Comparison of ENCODE assay signal across 24 mouse cellular contexts in the genomic region with DNA sequence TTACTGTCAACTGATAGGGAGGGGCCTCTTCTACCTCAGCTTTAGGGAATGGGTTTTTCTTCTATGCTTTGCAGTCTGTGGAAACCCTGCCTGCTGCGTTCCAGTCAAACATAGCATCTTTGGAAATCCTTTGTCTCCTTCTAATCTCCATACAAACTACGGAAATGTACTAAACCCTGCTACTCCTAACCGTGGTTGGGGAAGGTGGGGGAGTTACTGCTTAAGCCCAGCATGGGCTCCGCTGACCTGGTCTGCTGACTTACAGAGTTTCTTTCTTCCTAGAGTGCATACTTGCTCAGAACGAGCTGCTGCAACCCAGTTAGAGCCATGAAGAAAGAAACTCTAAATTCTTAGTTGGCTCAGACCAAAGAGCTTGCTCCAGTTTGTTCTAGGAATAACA. TPM values are rescaled to one million over a fixed set of nuclear protein-coding genes. Genes with fewer than 3 reads are reported as not detected.
DNase-seq lines count a peak whose midpoint lies in the region; TF ChIP-seq lines count a peak whose summit lies in the region.
"Had no signal": no experiment of that assay in that cellular context is flagged by ENCODE, and none has a peak within 500 bp of the region (broad histone marks: within the 10 kb centered on the region; RNA-seq: fewer than 3 reads in every experiment).

No protein-coding gene starts in this region.

- DNase-seq in heart, adult 11 months, result peak; percentile 73
- no peak for DNase-seq in heart, postnatal 36 days
- DNase-seq in layer of hippocampus, adult 2 months (ENCODE audit: low spot score in 2 of 2), result no peak
- no peak for DNase-seq in layer of hippocampus, postnatal 25 days (ENCODE audit: extremely low spot score in 1 of 2, low spot score in 1 of 2)
- DNase-seq in ES-CJ7 (ENCODE audit: low read depth, low spot score) (peak; percentile 33), ZHBTc4 (ENCODE audit: low read depth, low spot score) (peak; percentile 56)
- DNase-seq in thymus, postnatal 4 days, result no peak
- DNase-seq: adrenal gland, postnatal 10 days; adrenal gland, postnatal 36 days; B cell, adult 2 months; cerebellum, adult 11 months; cerebellum, adult 2 months; cerebellum, adult 9-11 months; cerebellum, postnatal 36 days; gastrocnemius, postnatal 25 days; heart, adult 2 months; kidney, adult 11 months had no signal

- no peak overlapping the region for H3K4me3 ChIP-seq in layer of hippocampus, adult 2 months
- H3K4me3 ChIP-seq: forebrain, embryonic 10.5 days; forebrain, embryonic 13.5 days; heart, adult 2 months; hindbrain, embryonic 12.5 days; hindbrain, embryonic 15.5 days; intestine, embryonic 15.5 days had no signal

- intact Hi-C loops in heart, postnatal 36 days (cut with DNase I), result no loop called here

- no peak for TF ChIP-seq CTCF in layer of hippocampus, adult 2 months (conservative IDR thresholded peaks at IDR 0.05)

- H3K27ac ChIP-seq in layer of hippocampus, adult 2 months, result peak overlapping the region; percentile 18; the same call in 1 of the 2 replicates
- H3K27ac ChIP-seq: forebrain, embryonic 10.5 days; forebrain, embryonic 13.5 days; heart, adult 2 months; hindbrain, embryonic 12.5 days; hindbrain, embryonic 15.5 days; intestine, embryonic 15.5 days had no signal

RNA-seq across cellular contexts. Expression of gene Lonrf2, which starts 41.0 kb away (rescaled TPM):
- 1 to 10 TPM; 2.5 to 3.6 TPM for total RNA-seq in heart, postnatal 36 days (2021)
- total RNA-seq in layer of hippocampus, adult 2 months (2021), result 100 to 1,000 TPM; 106 to 109 TPM
- total RNA-seq in layer of hippocampus, postnatal 25 days (2021), result 100 to 1,000 TPM; 104 to 107 TPM
- total RNA-seq: CH12.LX, MEL had no signal

Comparison
In these comparisons a context has a peak if more than half of its experiments do, and no peak if none do; other contexts are left out.
1. DNase-seq: peak in heart, adult 11 months (single experiment), ES-CJ7 (single experiment) and ZHBTc4 (single experiment); none in heart, postnatal 36 days (0 of 2), layer of hippocampus, adult 2 months (0 of 2), layer of hippocampus, postnatal 25 days (0 of 2) and thymus, postnatal 4 days (single experiment).
2. RNA of gene Lonrf2, which starts 41.0 kb away (total RNA-seq): 106 to 109 TPM in layer of hippocampus, adult 2 months and 104 to 107 TPM in layer of hippocampus, postnatal 25 days; 2.5 to 3.6 TPM in heart, postnatal 36 days; every median in the first group is over 10 times any median in the second.